Mouse (Mus musculus) heart, embryonic 13.5 days (tissue): ENCODE measurements around the gene Usp35. TPM values are rescaled to one million over a fixed set of nuclear protein-coding genes. Genes with fewer than 3 reads are reported as not detected.

Experiments
- ATAC-seq: fragments of 200-750 bp; cut with Nextera tagmentation; 2 replicates; pipeline ENCODE4 v1.8.0; 2017; ENCODE audit warnings: moderate TSS enrichment; ENCODE audit not compliant: insufficient number of reproducible peaks, low FRiP score, low TSS enrichment; ENCODE audit errors: extremely low read depth
- H3K27ac ChIP-seq: fragments of 300-500 bp; sonication (generic); replicated peaks from 2 replicates; pipeline ENCODE4 v1.5.1; 2015; ENCODE audit warnings: moderate library complexity, mild to moderate bottlenecking, inconsistent platforms
- H3K27me3 ChIP-seq: fragments of 300-500 bp; sonication (generic); replicated peaks from 2 replicates; pipeline ENCODE4 v1.6.1; 2015; ENCODE audit warnings: mild to moderate bottlenecking, inconsistent platforms
- H3K36me3 ChIP-seq: fragments of 300-500 bp; sonication (generic); 2 replicates; pipeline ENCODE4 v1.6.1; 2015; ENCODE audit warnings: mild to moderate bottlenecking, inconsistent platforms
- H3K4me1 ChIP-seq: fragments of 300-500 bp; sonication (generic); 2 replicates; pipeline ENCODE4 v1.6.1; 2015; ENCODE audit warnings: inconsistent platforms
- H3K4me2 ChIP-seq: fragments of 300-500 bp; sonication (generic); 2 replicates; pipeline ENCODE4 v1.6.1; 2015; ENCODE audit warnings: inconsistent platforms, mild to moderate bottlenecking, moderate library complexity
- H3K4me3 ChIP-seq: fragments of 300-500 bp; sonication (generic); 2 replicates; pipeline ENCODE4 v1.5.1; 2015; ENCODE audit warnings: moderate library complexity, mild to moderate bottlenecking, inconsistent platforms
- H3K9ac ChIP-seq: fragments of 300-500 bp; sonication (generic); 2 replicates; pipeline ENCODE4 v1.6.1; 2015; ENCODE audit warnings: inconsistent platforms, mild to moderate bottlenecking, moderate library complexity
- H3K9me3 ChIP-seq: fragments of 300-500 bp; sonication (generic); 2 replicates; pipeline ENCODE4 v1.6.1; 2016; ENCODE audit warnings: inconsistent platforms
- WGBS: fragments of 180-500 bp; shearing (Covaris S2); methylation state at CpG from one replicate; pipeline ENCODE4 v1.1.7; 2015; ENCODE audit warnings: mixed read lengths; 5-methylcytosine and 5-hydroxymethylcytosine counted together
- polyA plus RNA-seq: library from polyadenylated mRNA; unstranded; fragments of >200 nt; fragmentation: Nextera tagmentation; extraction: Ambion mirVana; gene quantifications from 2 replicates; pipeline ENCODE4 v1.2.1, GENCODE M21; 2015

The Usp35 gene
- polyA plus RNA-seq, 1 experiment from 2014 or later: 0.96 TPM

DNA sequence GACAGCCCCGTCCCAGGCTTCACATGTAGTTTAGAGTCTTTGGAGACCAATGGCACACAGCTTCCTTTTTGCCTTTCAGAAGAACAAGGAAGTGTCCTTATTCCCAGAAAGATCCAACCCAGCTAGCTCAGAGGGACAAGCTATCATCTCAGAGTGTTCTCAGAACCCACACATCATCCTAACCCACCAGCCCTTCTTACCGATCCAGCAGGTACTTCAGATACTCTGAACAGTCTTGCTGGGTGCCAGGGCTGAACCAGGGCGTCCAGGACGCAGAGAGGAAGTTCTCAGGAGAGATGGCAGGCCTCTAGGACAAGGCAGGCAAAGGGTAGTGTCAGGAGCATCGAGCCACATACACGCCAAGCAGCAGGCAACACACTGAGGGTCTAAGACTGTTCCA lies 19.0 kb downstream of the Usp35 start:
- no peak overlapping the region for H3K27ac ChIP-seq
- H3K9ac ChIP-seq: no peak overlapping the region
- no peak overlapping the region for H3K4me2 ChIP-seq
- H3K27me3 ChIP-seq: no peaks in the 10 kb centered on the region
- H3K4me1 ChIP-seq: no peaks in the 10 kb centered on the region
- no peak for ATAC-seq
- H3K36me3 ChIP-seq: peaks cover 61% of the 10 kb centered on the region
- 76% methylated on average over 6 of the region's 6 CpGs for WGBS
- no peak overlapping the region for H3K4me3 ChIP-seq
- peaks cover 4% of the 10 kb centered on the region; the same call in 1 of the 2 replicates for H3K9me3 ChIP-seq

DNA sequence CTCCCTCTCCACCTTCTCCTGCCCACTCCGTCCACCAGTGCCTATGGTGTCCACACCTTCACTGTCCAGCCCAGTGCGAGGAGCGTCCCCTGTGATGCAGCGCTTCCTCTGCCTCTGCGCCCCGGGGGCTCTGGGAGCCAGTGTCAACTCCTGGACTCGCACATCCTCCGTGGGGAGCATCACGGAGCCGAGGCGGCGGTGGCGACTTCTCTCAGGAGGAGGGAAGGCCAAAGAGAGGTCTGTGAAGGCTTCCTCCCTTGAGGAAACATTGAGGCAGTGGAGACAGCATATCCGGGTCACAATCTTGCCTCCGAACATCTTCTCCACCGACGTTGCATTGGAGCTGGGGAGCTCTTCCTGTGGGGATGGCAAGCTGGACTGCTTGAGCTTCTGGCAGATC lies 19.6 kb downstream of the Usp35 start:
- Histone ChIP-seq H3K9ac (no peak overlapping the region), H3K9me3 (peaks cover 4% of the 10 kb centered on the region; the same call in 1 of the 2 replicates), H3K36me3 (peaks cover 67% of the 10 kb centered on the region), H3K27me3 (no peaks in the 10 kb centered on the region), H3K4me3 (no peak overlapping the region), H3K27ac (no peak overlapping the region), H3K4me2 (no peak overlapping the region), H3K4me1 (no peaks in the 10 kb centered on the region)
- WGBS: 80% methylated on average over 17 of the region's 17 CpGs
- ATAC-seq: no peak

DNA sequence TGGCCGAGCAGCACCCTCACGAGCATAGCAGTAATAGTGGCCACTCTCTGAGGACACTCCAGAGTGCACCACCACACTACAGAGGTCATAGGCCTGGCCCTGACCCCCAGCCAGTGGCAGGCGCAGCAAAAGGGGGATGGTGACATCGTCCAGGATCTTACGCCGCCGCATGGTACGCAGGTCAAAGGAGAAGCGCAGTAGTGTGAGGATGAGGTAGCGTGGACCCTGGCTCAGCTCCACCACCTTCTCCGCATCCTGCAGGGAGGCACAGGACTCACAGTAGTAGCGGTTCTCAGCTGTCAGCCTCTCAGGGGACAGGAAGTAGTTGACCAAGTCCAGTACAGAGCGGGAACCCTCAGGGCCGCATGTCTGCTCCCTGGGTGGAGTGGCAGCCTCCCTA lies 20.2 kb downstream of the Usp35 start:
- Histone ChIP-seq H3K9ac (no peak overlapping the region), H3K9me3 (peaks cover 4% of the 10 kb centered on the region; the same call in 1 of the 2 replicates), H3K27ac (no peak overlapping the region), H3K36me3 (peaks cover 73% of the 10 kb centered on the region), H3K27me3 (no peaks in the 10 kb centered on the region), H3K4me2 (no peak overlapping the region), H3K4me1 (no peaks in the 10 kb centered on the region), H3K4me3 (no peak overlapping the region)
- 84% methylated on average over 14 of the region's 14 CpGs for WGBS
- ATAC-seq: no peak

DNA sequence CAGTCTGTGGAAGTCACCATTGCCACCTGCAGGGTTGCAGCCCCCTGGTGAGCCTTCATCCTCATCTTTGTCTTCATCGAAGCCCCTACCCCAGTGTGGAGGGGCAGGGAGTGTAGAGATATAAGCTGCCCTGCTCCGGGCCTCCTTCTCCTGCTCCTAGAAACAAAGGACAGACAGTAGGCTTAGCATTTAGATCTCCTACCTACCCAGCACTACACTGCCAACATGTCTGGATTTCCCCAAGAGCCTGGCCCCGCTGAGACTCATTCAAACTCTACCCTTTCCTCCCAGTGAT lies 21.5 kb downstream of the Usp35 start:
- H3K9me3 ChIP-seq: peaks cover 4% of the 10 kb centered on the region; the same call in 1 of the 2 replicates
- ATAC-seq: no peak
- no peak overlapping the region for H3K4me2 ChIP-seq
- H3K4me1 ChIP-seq: no peaks in the 10 kb centered on the region
- no peak overlapping the region for H3K9ac ChIP-seq
- H3K27me3 ChIP-seq: no peaks in the 10 kb centered on the region
- H3K4me3 ChIP-seq: no peak overlapping the region
- H3K36me3 ChIP-seq: peaks cover 85% of the 10 kb centered on the region
- WGBS: 75% methylated on average over 3 of the region's 3 CpGs
- H3K27ac ChIP-seq: no peak overlapping the region

DNA sequence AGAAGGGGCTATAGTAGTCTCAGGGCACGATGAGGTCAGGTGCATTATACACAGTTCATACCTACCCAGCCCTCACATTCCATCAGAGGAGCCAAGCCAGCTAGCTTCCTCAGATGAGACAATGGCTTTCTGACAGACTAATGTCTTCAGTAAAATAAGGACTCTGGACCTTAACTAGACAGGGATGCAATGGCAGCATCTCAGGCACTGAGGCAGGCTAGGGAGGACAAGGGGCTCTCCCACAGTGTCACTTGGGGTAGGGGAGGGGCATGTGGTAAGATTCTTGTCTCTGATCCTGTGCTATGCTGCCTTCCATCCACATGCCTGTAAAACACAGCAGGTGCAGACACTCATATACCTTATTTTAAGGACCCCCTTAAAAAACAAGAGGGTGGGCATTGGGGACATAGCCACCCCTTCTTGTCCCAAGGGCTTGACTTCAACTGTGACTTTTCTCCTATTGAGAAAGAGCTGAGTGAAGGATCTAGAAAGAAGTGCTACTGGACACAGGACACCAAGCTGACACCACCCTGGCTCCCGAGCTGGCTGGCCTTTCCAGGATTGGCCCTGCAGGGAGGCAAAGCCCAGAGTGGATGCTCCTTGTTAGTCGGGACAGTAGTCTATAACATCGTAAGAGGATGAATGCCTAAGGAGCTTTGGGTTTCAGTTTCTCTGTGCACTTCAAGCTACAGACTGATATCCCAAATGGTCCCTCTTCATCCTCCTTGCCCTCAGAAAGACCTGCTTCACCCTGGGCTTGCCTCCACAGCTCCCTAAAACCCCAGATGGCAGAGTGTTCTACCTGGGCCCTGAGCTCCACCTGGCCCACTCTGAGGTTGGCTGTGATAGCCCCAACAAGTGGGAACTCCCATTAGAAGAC lies 22.1 kb downstream of the Usp35 start:
- no peak overlapping the region for H3K4me2 ChIP-seq
- H3K27me3 ChIP-seq: no peaks in the 10 kb centered on the region
- peaks cover 85% of the 10 kb centered on the region for H3K36me3 ChIP-seq
- no peaks in the 10 kb centered on the region for H3K4me1 ChIP-seq
- no peak overlapping the region for H3K27ac ChIP-seq
- no peak overlapping the region for H3K9ac ChIP-seq
- H3K4me3 ChIP-seq: no peak overlapping the region
- no peak for ATAC-seq
- WGBS: 70% methylated on average over 4 of the region's 4 CpGs
- H3K9me3 ChIP-seq: peaks cover 4% of the 10 kb centered on the region; the same call in 1 of the 2 replicates

DNA sequence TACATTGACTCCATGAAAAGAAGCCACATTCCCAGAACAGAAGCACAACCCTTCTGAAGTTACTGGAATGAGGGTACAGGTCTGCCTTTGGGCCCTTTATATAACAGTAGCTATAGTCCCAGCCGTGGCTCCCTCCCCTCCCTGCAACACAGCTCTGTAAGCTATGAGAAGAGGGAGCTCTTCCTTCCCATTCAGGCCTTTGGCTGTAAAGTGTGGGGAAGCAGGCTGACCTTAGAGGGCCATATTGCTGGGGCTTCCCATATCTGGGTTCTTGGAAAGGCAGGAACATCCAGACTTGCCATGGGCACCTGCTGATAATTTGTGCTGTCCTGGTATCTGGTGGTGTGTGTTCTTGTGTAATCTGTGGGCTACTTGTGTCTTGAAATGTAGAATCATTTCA lies 24.3 kb downstream of the Usp35 start:
- Histone ChIP-seq H3K9me3 (peaks cover 4% of the 10 kb centered on the region; the same call in 1 of the 2 replicates), H3K4me2 (no peak overlapping the region), H3K27ac (no peak overlapping the region), H3K4me3 (no peak overlapping the region), H3K36me3 (peaks cover 93% of the 10 kb centered on the region), H3K27me3 (no peaks in the 10 kb centered on the region), H3K4me1 (no peaks in the 10 kb centered on the region), H3K9ac (no peak overlapping the region)
- WGBS: 87% methylated on average over 1 of the region's 1 CpGs
- ATAC-seq: no peak

DNA sequence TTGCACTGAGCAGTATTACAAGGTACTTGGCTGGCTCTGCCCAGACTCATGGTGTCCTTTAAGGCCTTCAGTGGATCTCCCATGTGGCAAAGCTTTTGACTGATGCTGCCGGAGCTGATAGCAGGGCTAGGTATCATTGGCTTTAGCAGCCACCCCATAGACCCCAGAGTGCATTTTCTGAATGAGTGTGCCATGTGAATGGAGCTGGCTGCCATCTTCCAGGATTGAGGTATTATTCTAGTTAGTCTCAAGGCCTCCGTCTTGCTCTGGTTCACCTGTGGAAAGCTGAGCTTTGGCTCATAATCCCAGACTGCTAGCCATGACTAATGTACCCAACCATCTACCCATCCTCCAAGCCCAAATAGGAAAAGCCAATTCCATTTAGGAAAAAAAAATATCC lies 25.0 kb downstream of the Usp35 start:
- no peak overlapping the region for H3K4me2 ChIP-seq
- no peaks in the 10 kb centered on the region for H3K27me3 ChIP-seq
- H3K36me3 ChIP-seq: peaks cover 96% of the 10 kb centered on the region
- no peak for ATAC-seq
- H3K27ac ChIP-seq: no peak overlapping the region
- H3K9me3 ChIP-seq: peaks cover 4% of the 10 kb centered on the region; the same call in 1 of the 2 replicates
- no peak overlapping the region for H3K9ac ChIP-seq
- WGBS: 87% methylated on average over 2 of the region's 2 CpGs
- H3K4me3 ChIP-seq: no peak overlapping the region
- no peaks in the 10 kb centered on the region for H3K4me1 ChIP-seq

DNA sequence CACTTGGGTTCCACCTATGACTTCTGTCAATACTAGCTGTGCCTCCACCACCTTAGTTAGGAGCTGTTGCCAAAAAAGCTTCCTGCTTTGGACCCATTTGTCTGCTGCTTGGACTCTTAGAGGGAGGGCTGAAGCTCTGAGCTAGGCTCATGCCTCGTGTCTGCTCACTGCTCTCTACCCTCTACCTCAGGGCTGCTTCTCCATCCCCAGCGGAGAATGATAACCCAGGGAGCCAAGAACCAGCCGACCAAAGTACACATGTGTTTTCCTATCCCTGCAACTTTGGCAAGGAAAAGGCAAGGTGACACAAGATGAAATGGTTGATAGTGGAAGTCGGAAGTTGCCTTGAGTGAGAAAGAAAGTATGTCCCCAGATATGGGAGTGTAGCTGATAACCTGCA lies 26.6 kb downstream of the Usp35 start:
- Histone ChIP-seq H3K27me3 (no peaks in the 10 kb centered on the region), H3K4me1 (peaks cover 7% of the 10 kb centered on the region; the same call in 1 of the 2 replicates), H3K36me3 (peaks cover 99% of the 10 kb centered on the region), H3K9me3 (peaks cover 4% of the 10 kb centered on the region; the same call in 1 of the 2 replicates), H3K4me3 (no peak overlapping the region), H3K27ac (no peak overlapping the region), H3K9ac (no peak overlapping the region), H3K4me2 (no peak overlapping the region)
- ATAC-seq: no peak
- WGBS: 67% methylated on average over 4 of the region's 4 CpGs

DNA sequence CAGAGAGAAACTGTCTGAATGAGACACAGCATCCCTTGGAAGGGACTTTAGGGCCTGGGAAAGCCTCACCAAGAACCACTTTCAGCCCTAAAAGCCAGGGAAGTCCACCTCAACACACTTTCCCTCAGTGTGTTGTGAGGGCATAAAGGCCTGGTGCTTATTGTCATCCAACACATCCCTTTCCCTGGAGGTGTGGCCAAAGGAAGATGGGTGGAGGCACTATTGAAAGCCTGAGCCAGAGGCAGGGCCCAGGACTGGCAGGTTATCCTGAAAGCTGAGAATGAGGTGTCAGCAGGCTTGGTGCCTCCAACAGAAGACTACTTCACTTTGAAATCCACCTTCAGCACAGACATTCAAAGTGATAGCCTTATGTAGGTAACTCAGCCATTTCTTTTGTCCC lies 27.3 kb downstream of the Usp35 start:
- peaks cover 97% of the 10 kb centered on the region for H3K36me3 ChIP-seq
- no peak overlapping the region for H3K4me3 ChIP-seq
- no peak overlapping the region for H3K9ac ChIP-seq
- peaks cover 13% of the 10 kb centered on the region; the same call in 1 of the 2 replicates for H3K4me1 ChIP-seq
- H3K27me3 ChIP-seq: no peaks in the 10 kb centered on the region
- ATAC-seq: no peak
- H3K9me3 ChIP-seq: peaks cover 4% of the 10 kb centered on the region; the same call in 1 of the 2 replicates
- H3K4me2 ChIP-seq: no peak overlapping the region
- H3K27ac ChIP-seq: no peak overlapping the region

DNA sequence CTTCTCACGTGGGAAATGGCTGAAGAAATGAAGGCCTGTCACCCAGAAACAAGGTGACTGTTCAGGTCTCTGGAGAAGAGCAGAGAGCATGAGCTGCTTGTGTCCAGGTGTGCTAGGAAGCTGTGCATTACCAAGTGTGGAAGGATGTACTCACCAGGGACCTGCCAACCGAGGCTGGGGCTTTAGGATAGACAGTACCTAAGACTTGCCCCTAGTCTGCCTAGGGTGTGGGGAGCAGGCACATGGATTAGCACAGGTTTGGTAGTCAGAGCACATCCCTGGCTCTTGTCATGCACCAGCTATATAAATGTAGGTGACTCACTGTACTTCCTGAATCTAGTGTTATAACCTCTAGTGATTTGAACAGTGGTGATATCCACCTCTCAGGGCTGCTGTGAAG lies 28.2 kb downstream of the Usp35 start:
- Histone ChIP-seq H3K9me3 (peaks cover 2% of the 10 kb centered on the region; the same call in 1 of the 2 replicates), H3K36me3 (peaks cover 95% of the 10 kb centered on the region), H3K9ac (no peak overlapping the region), H3K27ac (no peak overlapping the region), H3K27me3 (no peaks in the 10 kb centered on the region), H3K4me2 (no peak overlapping the region), H3K4me1 (peaks cover 13% of the 10 kb centered on the region; the same call in 1 of the 2 replicates), H3K4me3 (no peak overlapping the region)
- 69% methylated on average over 2 of the region's 2 CpGs for WGBS
- no peak for ATAC-seq

DNA sequence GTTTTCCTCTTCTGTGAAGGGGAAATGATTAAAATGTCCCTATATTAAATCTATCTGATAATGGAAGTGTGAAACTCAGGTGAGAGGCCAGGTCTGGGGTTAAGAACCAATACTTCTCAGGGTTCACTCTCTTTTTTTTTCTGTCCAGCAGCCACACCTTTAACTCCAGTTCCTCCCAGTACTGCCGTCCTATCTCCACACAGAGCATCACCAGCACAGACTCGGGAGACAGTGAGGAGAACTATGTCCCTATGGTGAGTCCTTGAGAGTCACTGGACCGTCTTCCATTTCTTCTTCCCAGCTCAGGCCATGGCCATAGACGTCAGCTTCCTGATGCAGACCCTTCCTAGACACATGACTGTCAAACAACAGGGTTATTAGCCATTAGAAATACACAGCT lies 28.9 kb downstream of the Usp35 start:
- WGBS: 66% methylated on average over 4 of the region's 4 CpGs
- Histone ChIP-seq H3K9ac (no peak overlapping the region), H3K4me1 (peaks cover 13% of the 10 kb centered on the region; the same call in 1 of the 2 replicates), H3K4me2 (no peak overlapping the region), H3K9me3 (no peaks in the 10 kb centered on the region), H3K36me3 (peaks cover 88% of the 10 kb centered on the region), H3K27ac (no peak overlapping the region), H3K27me3 (no peaks in the 10 kb centered on the region), H3K4me3 (no peak overlapping the region)
- ATAC-seq: no peak

DNA sequence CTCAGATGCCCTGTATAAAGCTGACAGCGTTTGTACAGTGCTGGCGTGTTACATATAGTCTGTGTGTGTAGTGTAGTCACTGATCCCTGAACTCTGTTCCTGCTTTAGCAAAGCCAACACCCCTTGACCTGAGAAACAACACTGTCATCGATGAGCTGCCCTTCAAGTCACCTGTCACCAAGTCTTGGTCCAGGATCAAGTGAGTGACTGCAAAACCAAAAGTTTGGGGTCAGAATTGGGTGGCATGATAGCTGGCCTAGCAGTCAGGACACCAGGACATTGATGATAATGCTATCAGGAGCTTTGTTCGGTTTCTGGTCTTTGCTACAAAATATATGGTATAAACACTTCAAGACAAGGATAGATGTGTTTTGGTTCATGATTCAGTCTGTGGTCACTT lies 29.6 kb downstream of the Usp35 start:
- H3K4me3 ChIP-seq: no peak overlapping the region

More for the DNA sequence above, 29.6 kb downstream of the Usp35 start:
- 70% methylated on average over 4 of the region's 4 CpGs for WGBS
- H3K27me3 ChIP-seq: no peaks in the 10 kb centered on the region
- no peak overlapping the region for H3K9ac ChIP-seq
- H3K27ac ChIP-seq: no peak overlapping the region
- peaks cover 13% of the 10 kb centered on the region; the same call in 1 of the 2 replicates for H3K4me1 ChIP-seq
- ATAC-seq: no peak
- no peak overlapping the region for H3K4me2 ChIP-seq
- peaks cover 82% of the 10 kb centered on the region for H3K36me3 ChIP-seq
- no peaks in the 10 kb centered on the region for H3K9me3 ChIP-seq
